Mouse (Mus musculus) neutrophil, adult 5-6 weeks (primary cell): ENCODE measurements around the gene Nat8f1. TPM values are rescaled to one million over a fixed set of nuclear protein-coding genes. Genes with fewer than 3 reads are reported as not detected.
"Not testable (repeated sequence)": the region's sequence is repeated elsewhere in the genome, so short reads cannot be mapped to it uniquely, and the experiment has no call there.

Experiments used
- ATAC-seq: fragments of 151-379, 151-347 bp; 2 replicates; pipeline ENCODE4 v1.8.0; 2017; ENCODE audit warnings: mild to moderate bottlenecking, moderate TSS enrichment; ENCODE audit not compliant: insufficient number of reproducible peaks, poor library complexity, low FRiP score, severe bottlenecking; ENCODE audit errors: extremely low read depth
- total RNA-seq: library from RNA; stranded (forward); fragments of 200-1000 nt; gene quantifications from 2 replicates; pipeline ENCODE4 v1.2.3, GENCODE M21; 2017

The Nat8f1 gene
- total RNA-seq, 1 experiment from 2014 or later = 11.6 TPM

- ATAC-seq = no peak
Measured at GRCm38 (mm10) chr6:85911587-85911986, 3.9 kb downstream of the Nat8f1 start, which contains the start of gene Tprkb. TSS of gene Tprkb (plus strand) at chr6:85911865.

- ATAC-seq = no peak
Measured at GRCm38 (mm10) chr6:85909704-85910103, 5.8 kb downstream of the Nat8f1 start.

GRCm38 (mm10) chr6:85908341-85908740 is 7.1 kb downstream of the Nat8f1 start:
- no peak for ATAC-seq

- ATAC-seq = not testable (repeated sequence)
Measured at GRCm38 (mm10) chr6:85906911-85907351, 8.6 kb downstream of the Nat8f1 start.

- peak; percentile 65 for ATAC-seq
Measured at GRCm38 (mm10) chr6:85904642-85905061, 10.8 kb downstream of the Nat8f1 start, which contains the start of gene Nat8f4. TSS of gene Nat8f4 (minus strand) at chr6:85904884.

GRCm38 (mm10) chr6:85902303-85902702 is 13.2 kb downstream of the Nat8f1 start:
- no peak for ATAC-seq

- ATAC-seq = not testable (repeated sequence)
Measured at GRCm38 (mm10) chr6:85898596-85899475, 16.7 kb downstream of the Nat8f1 start.

- ATAC-seq = peak; percentile 47; the same call in 1 of the 2 replicates
Measured at GRCm38 (mm10) chr6:85895061-85895648, 20.3 kb downstream of the Nat8f1 start.

GRCm38 (mm10) chr6:85888961-85889360 is 26.5 kb downstream of the Nat8f1 start:
- no peak for ATAC-seq

- ATAC-seq = no peak
Measured at GRCm38 (mm10) chr6:85884311-85884710, 31.2 kb downstream of the Nat8f1 start.

GRCm38 (mm10) chr6:85883246-85883645 is 32.2 kb downstream of the Nat8f1 start:
- not testable (repeated sequence) for ATAC-seq

- not testable (repeated sequence) for ATAC-seq
Measured at GRCm38 (mm10) chr6:85869006-85869405, 46.5 kb downstream of the Nat8f1 start, which contains the start of gene Nat8f2. TSS of gene Nat8f2 (minus strand) at chr6:85869158.

GRCm38 (mm10) chr6:85867726-85868690 is 47.5 kb downstream of the Nat8f1 start:
- no peak for ATAC-seq

- ATAC-seq = not testable (repeated sequence)
Measured at GRCm38 (mm10) chr6:85866995-85867394, 48.5 kb downstream of the Nat8f1 start.

- not testable (repeated sequence) for ATAC-seq
Measured at GRCm38 (mm10) chr6:85866166-85866565, 49.3 kb downstream of the Nat8f1 start.

- not testable (repeated sequence) for ATAC-seq
Measured at GRCm38 (mm10) chr6:85864900-85865639, 50.4 kb downstream of the Nat8f1 start.

- ATAC-seq = no peak
Measured at GRCm38 (mm10) chr6:85863840-85864239, 51.6 kb downstream of the Nat8f1 start.

GRCm38 (mm10) chr6:85863136-85863535 is 52.4 kb downstream of the Nat8f1 start:
- no peak for ATAC-seq
